Mouse (Mus musculus): ENCODE data around the gene Bri3.
A peak's percentile ranks its signal among the peaks of the same experiment; 100 is the strongest.
"Not testable (repeated sequence)": the region's sequence is repeated elsewhere in the genome, so short reads cannot be mapped to it uniquely, and the experiment has no call there.

Gene Bri3

GRCm38 (mm10) chr5:144308929-144309328 lies 64.7 kb downstream of the Bri3 start:
- DNase-seq = no peak

- no peak for DNase-seq
Observed at GRCm38 (mm10) chr5:144312183-144312582, 67.9 kb downstream of the Bri3 start.

- peak; percentile 53 for DNase-seq
Observed at GRCm38 (mm10) chr5:144313335-144313734, 69.1 kb downstream of the Bri3 start.

GRCm38 (mm10) chr5:144314731-144315494 lies 70.7 kb downstream of the Bri3 start:
- DNase-seq = no peak

- DNase-seq = no peak
Observed at GRCm38 (mm10) chr5:144316442-144316841, 72.2 kb downstream of the Bri3 start.

- no peak for DNase-seq
Observed at GRCm38 (mm10) chr5:144317426-144317825, 73.2 kb downstream of the Bri3 start.

- no peak for DNase-seq
Observed at GRCm38 (mm10) chr5:144318286-144318685, 74.0 kb downstream of the Bri3 start.

- DNase-seq = no peak
Observed at GRCm38 (mm10) chr5:144321681-144322080, 77.4 kb downstream of the Bri3 start.

- DNase-seq = no peak
Observed at GRCm38 (mm10) chr5:144322717-144323116, 78.5 kb downstream of the Bri3 start.

GRCm38 (mm10) chr5:144334010-144334409 lies 89.8 kb downstream of the Bri3 start:
- no peak for DNase-seq

GRCm38 (mm10) chr5:144335357-144335756 lies 91.1 kb downstream of the Bri3 start:
- DNase-seq = not testable (repeated sequence)

- no peak for DNase-seq
Observed at GRCm38 (mm10) chr5:144338787-144339186, 94.5 kb downstream of the Bri3 start.

GRCm38 (mm10) chr5:144341085-144341484 lies 96.8 kb downstream of the Bri3 start:
- no peak for DNase-seq

- DNase-seq = no peak
Observed at GRCm38 (mm10) chr5:144344592-144344991, 100.4 kb downstream of the Bri3 start.

GRCm38 (mm10) chr5:144351185-144351584 lies 106.9 kb downstream of the Bri3 start:
- DNase-seq = no peak

- DNase-seq = no peak
Observed at GRCm38 (mm10) chr5:144352250-144353047, 108.2 kb downstream of the Bri3 start.

- DNase-seq = peak; percentile 29
Observed at GRCm38 (mm10) chr5:144356776-144357455, 112.7 kb downstream of the Bri3 start.

- no peak for DNase-seq
Observed at GRCm38 (mm10) chr5:144357551-144357880, 113.3 kb downstream of the Bri3 start.

GRCm38 (mm10) chr5:144357881-144358591 lies 113.8 kb downstream of the Bri3 start, which contains the start of gene Baiap2l1:
TSS of gene Baiap2l1 (minus strand) at chr5:144358112.
- DNase-seq = peak; percentile 97

- no peak for DNase-seq
Observed at GRCm38 (mm10) chr5:144358592-144358917, 114.3 kb downstream of the Bri3 start.

- DNase-seq = no peak
Observed at GRCm38 (mm10) chr5:144359886-144360285, 115.6 kb downstream of the Bri3 start.

- DNase-seq = no peak
Observed at GRCm38 (mm10) chr5:144360346-144360745, 116.1 kb downstream of the Bri3 start.

Data from embryo, embryonic 11 days (tissue).